Mouse (Mus musculus) CD4-positive, CD25-positive, alpha-beta regulatory T cell, adult 2 months (primary cell): ENCODE data around the gene B3galt5.

Experiments
- DNase-seq: peaks from one replicate; pipeline ENCODE4 v3.0.0-alpha.2; 2012; ENCODE audit warnings: low read depth, low spot score

B3galt5 gene

GRCm38 (mm10) chr16:96341945-96342344 is 106.3 kb downstream of the B3galt5 start:
- no peak for DNase-seq

GRCm38 (mm10) chr16:96345117-96345516 is 109.5 kb downstream of the B3galt5 start:
- DNase-seq, result peak; percentile 88

- DNase-seq, result no peak
Measured at GRCm38 (mm10) chr16:96348070-96348469, 112.5 kb downstream of the B3galt5 start.

- DNase-seq, result no peak
Measured at GRCm38 (mm10) chr16:96348766-96349165, 113.2 kb downstream of the B3galt5 start.

GRCm38 (mm10) chr16:96351520-96351919 is 115.9 kb downstream of the B3galt5 start:
- no peak for DNase-seq

- DNase-seq, result no peak
Measured at GRCm38 (mm10) chr16:96353296-96353896, 117.8 kb downstream of the B3galt5 start.

GRCm38 (mm10) chr16:96353996-96354395 is 118.4 kb downstream of the B3galt5 start:
- DNase-seq, result peak; percentile 30

- peak; percentile 81 for DNase-seq
Measured at GRCm38 (mm10) chr16:96357903-96358302, 122.3 kb downstream of the B3galt5 start.

GRCm38 (mm10) chr16:96361305-96362124 is 125.9 kb downstream of the B3galt5 start:
- no peak for DNase-seq

GRCm38 (mm10) chr16:96362873-96363272 is 127.3 kb downstream of the B3galt5 start:
- DNase-seq, result no peak

- DNase-seq, result no peak
Measured at GRCm38 (mm10) chr16:96363277-96363676, 127.7 kb downstream of the B3galt5 start.

GRCm38 (mm10) chr16:96364870-96365269 is 129.3 kb downstream of the B3galt5 start:
- no peak for DNase-seq
